Mouse (Mus musculus) layer of hippocampus, adult 2 months (tissue): ENCODE measurements around the gene Fam160b1. TPM values are rescaled to one million over a fixed set of nuclear protein-coding genes. Genes with fewer than 3 reads are reported as not detected.

Experiments used
- DNase-seq, 2 experiments: peaks; one replicate each; pipeline ENCODE4 v3.0.0; 2022; ENCODE audit warnings: low spot score in 2 of 2
- H3K27ac ChIP-seq: fragments of 200-600 bp; 2 replicates; pipeline ENCODE4 v1.8.1; 2022
- H3K4me3 ChIP-seq: fragments of 200-600 bp; 2 replicates; pipeline ENCODE4 v1.8.1; 2022; ENCODE audit warnings: mild to moderate bottlenecking
- CTCF ChIP-seq: fragments of 200-600 bp; conservative IDR thresholded peaks from 2 replicates; pipeline ENCODE4 v1.8.1; 2022; ENCODE audit warnings: antibody characterized with exemption, mild to moderate bottlenecking, moderate library complexity
- total RNA-seq, 2 experiments: library from RNA; stranded (reverse); gene quantifications; 2 replicates each; pipeline ENCODE4 v1.2.3; 2021

Gene Fam160b1
- total RNA-seq, 2 experiments from 2014 or later: 21.2 to 22.7 TPM

- Histone ChIP-seq H3K4me3 (no peak overlapping the region), H3K27ac (no peak overlapping the region)
- TF ChIP-seq CTCF: no peak
- no peak for DNase-seq
These were observed 33.0 kb downstream of the Fam160b1 start for GRCm38 (mm10) chr19:57393357-57393957.

- Histone ChIP-seq H3K4me3 (no peak overlapping the region), H3K27ac (no peak overlapping the region)
- no peak for DNase-seq
- TF ChIP-seq CTCF: no peak
These were observed 36.1 kb downstream of the Fam160b1 start for GRCm38 (mm10) chr19:57396609-57397008.

GRCm38 (mm10) chr19:57402364-57402763, 41.9 kb downstream of the Fam160b1 start:
- H3K27ac ChIP-seq: no peak overlapping the region
- H3K4me3 ChIP-seq: no peak overlapping the region
- TF ChIP-seq CTCF: no peak
- no peak for DNase-seq

- DNase-seq: peak; percentile 21 to 72
- TF ChIP-seq CTCF: peak; percentile 86
- Histone ChIP-seq H3K4me3 (peak overlapping the region; percentile 37), H3K27ac (no peak overlapping the region)
These were observed 43.4 kb downstream of the Fam160b1 start for GRCm38 (mm10) chr19:57403700-57404501.

- DNase-seq: no peak
- peak overlapping the region; percentile 37 for H3K4me3 ChIP-seq
- TF ChIP-seq CTCF: no peak
- no peak overlapping the region for H3K27ac ChIP-seq
These were observed 44.0 kb downstream of the Fam160b1 start for GRCm38 (mm10) chr19:57404502-57404848.

GRCm38 (mm10) chr19:57407947-57408346, 47.5 kb downstream of the Fam160b1 start:
- Histone ChIP-seq H3K27ac (no peak overlapping the region), H3K4me3 (no peak overlapping the region)
- no peak for TF ChIP-seq CTCF
- DNase-seq: no peak

- peak overlapping the region; percentile 16; the same call in 1 of the 2 replicates for H3K27ac ChIP-seq
These were observed 51.1 kb downstream of the Fam160b1 start for GRCm38 (mm10) chr19:57411375-57412196.

GRCm38 (mm10) chr19:57413170-57413569, 52.7 kb downstream of the Fam160b1 start:
- no peak overlapping the region for H3K27ac ChIP-seq
- no peak for TF ChIP-seq CTCF
- no peak for DNase-seq
- H3K4me3 ChIP-seq: no peak overlapping the region

More at GRCm38 (mm10) chr19:57411375-57412196, 51.1 kb downstream of the Fam160b1 start:
- peak; percentile 26 for TF ChIP-seq CTCF
- peak; percentile 20 to 27 for DNase-seq
- H3K4me3 ChIP-seq: peak overlapping the region; percentile 33

GRCm38 (mm10) chr19:57413918-57414317, 53.4 kb downstream of the Fam160b1 start:
- Histone ChIP-seq H3K4me3 (no peak overlapping the region), H3K27ac (no peak overlapping the region)
- DNase-seq: no peak
- peak; percentile 58 for TF ChIP-seq CTCF

GRCm38 (mm10) chr19:57415031-57415807, 54.7 kb downstream of the Fam160b1 start:
- Histone ChIP-seq H3K4me3 (no peak overlapping the region), H3K27ac (no peak overlapping the region)
- DNase-seq: no peak
- TF ChIP-seq CTCF: no peak

GRCm38 (mm10) chr19:57417800-57418580, 57.5 kb downstream of the Fam160b1 start:
- H3K27ac ChIP-seq: no peak overlapping the region
- no peak overlapping the region for H3K4me3 ChIP-seq
- TF ChIP-seq CTCF: no peak
- DNase-seq: no peak

GRCm38 (mm10) chr19:57423402-57423801, 62.9 kb downstream of the Fam160b1 start:
- no peak for TF ChIP-seq CTCF
- no peak overlapping the region for H3K4me3 ChIP-seq
- DNase-seq: no peak
- no peak overlapping the region for H3K27ac ChIP-seq
